Mouse (Mus musculus) kidney, adult 2 months (tissue): ENCODE results near the gene Defb23.

Experiments used
- CTCF ChIP-seq: fragments of 200-500 bp; conservative IDR thresholded peaks from 2 replicates; pipeline ENCODE4 v1.5.1; 2011; ENCODE audit warnings: low read depth, mild to moderate bottlenecking, control low read depth, low read length, moderate library complexity, mixed read lengths; ENCODE audit not compliant: insufficient read depth, insufficient read length
- POLR2A ChIP-seq: fragments of 200-500 bp; IDR thresholded peaks from one replicate; pipeline ENCODE4 v1.6.1; 2011; ENCODE audit warnings: low read depth, low read length, control low read depth

DNA sequence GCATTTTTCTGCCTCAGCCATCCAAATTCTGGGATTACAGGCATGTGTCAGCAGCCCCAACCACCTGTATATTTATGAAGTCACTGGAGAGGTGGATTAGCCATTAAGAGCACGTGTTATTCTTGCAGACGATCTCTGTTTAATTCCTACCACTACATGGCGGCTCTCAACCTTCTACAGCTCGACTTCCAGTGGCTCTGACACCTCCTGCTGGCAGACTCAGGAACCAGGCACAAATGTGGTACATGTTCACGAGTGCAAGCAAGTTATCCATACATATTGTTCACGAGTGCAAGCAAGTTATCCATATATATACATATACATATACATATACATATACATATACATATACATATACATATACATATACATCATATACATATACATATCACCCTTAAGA is 28.7 kb upstream of the Defb23 start:
- TF ChIP-seq POLR2A, result no peak
- TF ChIP-seq CTCF, result no peak
